Mouse (Mus musculus) MEL (cell line): ENCODE data around the gene Natd1. TPM values are rescaled to one million over a fixed set of nuclear protein-coding genes. Genes with fewer than 3 reads are reported as not detected.
A peak's percentile ranks its signal among the peaks of the same experiment; 100 is the strongest.

Experiments
- DNase-seq: peaks from one replicate; pipeline ENCODE4 v3.0.0; 2011; ENCODE audit warnings: low read depth, low spot score
- H3K27ac ChIP-seq: 2 replicates; pipeline ENCODE4 v1.5.1; 2012; ENCODE audit warnings: low read depth, mild to moderate bottlenecking, control low read depth, low read length, moderate library complexity; ENCODE audit not compliant: control insufficient read depth
- H3K27me3 ChIP-seq, 2 experiments: fragments of 150-350 bp in 1 of 2; sonication (generic) in 1 of 2; 2 replicates each; pipeline ENCODE4 v1.6.1; 2012; ENCODE audit warnings: low read length in 2 of 2, mild to moderate bottlenecking in 2 of 2, improper control_type of control experiment in 1 of 2, moderate library complexity in 1 of 2; ENCODE audit not compliant: insufficient read depth in 2 of 2, control insufficient read depth in 1 of 2
- H3K36me3 ChIP-seq, 2 experiments: 2 replicates each; pipeline ENCODE4 v1.6.1; 2012 to 2014; ENCODE audit warnings: low read length in 2 of 2, improper control_type of control experiment in 1 of 2, inconsistent platforms in 1 of 2, mild to moderate bottlenecking in 1 of 2; ENCODE audit not compliant: insufficient read depth in 2 of 2, control insufficient read depth in 1 of 2
- H3K4me1 ChIP-seq, 2 experiments: fragments of 150-350 bp in 1 of 2; sonication (generic) in 1 of 2; 2 replicates each; pipeline ENCODE4 v1.6.1; 2012; ENCODE audit warnings: low read length in 2 of 2, improper control_type of control experiment in 1 of 2, mild to moderate bottlenecking in 1 of 2; ENCODE audit not compliant: insufficient read depth in 2 of 2, control insufficient read depth in 1 of 2
- H3K4me3 ChIP-seq, 2 experiments: fragments of 150-350 bp in 1 of 2; sonication (generic) in 1 of 2; 2 replicates each; pipeline ENCODE4 v1.5.1; 2012; ENCODE audit warnings: low read depth in 2 of 2, low read length in 2 of 2, mild to moderate bottlenecking in 2 of 2, moderate library complexity in 2 of 2, control low read depth in 1 of 2, improper control_type of control experiment in 1 of 2; ENCODE audit not compliant: control insufficient read depth in 1 of 2, insufficient read depth in 1 of 2
- H3K79me2 ChIP-seq: 2 replicates; pipeline ENCODE4 v1.6.1; 2012; ENCODE audit warnings: mild to moderate bottlenecking, low read length, moderate library complexity; ENCODE audit not compliant: control insufficient read depth, poor library complexity, insufficient read depth
- H3K9ac ChIP-seq: 2 replicates; pipeline ENCODE4 v1.6.1; 2012; ENCODE audit warnings: low read depth, mild to moderate bottlenecking, control low read depth, low read length, moderate library complexity; ENCODE audit not compliant: control insufficient read depth, poor library complexity, severe bottlenecking
- H3K9me3 ChIP-seq: fragments of 150-350 bp; sonication (generic); replicated peaks from 2 replicates; pipeline ENCODE4 v1.6.1; 2012; ENCODE audit warnings: mild to moderate bottlenecking, low read length, improper control_type of control experiment, moderate library complexity; ENCODE audit not compliant: insufficient read depth
- BHLHE40 ChIP-seq: IDR thresholded peaks from 2 replicates; pipeline ENCODE4 v1.6.1; 2012; ENCODE audit warnings: low read depth, mild to moderate bottlenecking, inconsistent platforms, low read length, improper control_type of control experiment, borderline replicate concordance
- CHD1 ChIP-seq: IDR thresholded peaks from 2 replicates; pipeline ENCODE4 v1.6.1; 2012; ENCODE audit warnings: low read depth, mild to moderate bottlenecking, inconsistent platforms, low read length, improper control_type of control experiment
- CHD2 ChIP-seq: IDR thresholded peaks from 2 replicates; pipeline ENCODE4 v1.6.1; 2011; ENCODE audit warnings: low read length, improper control_type of control experiment
- GABPA ChIP-seq: IDR thresholded peaks from 2 replicates; pipeline ENCODE4 v1.6.1; 2012; ENCODE audit warnings: low read depth, mild to moderate bottlenecking, inconsistent platforms, low read length, improper control_type of control experiment, moderate library complexity
- MAX ChIP-seq: IDR thresholded peaks from 2 replicates; pipeline ENCODE4 v1.6.1; 2011; ENCODE audit warnings: low read length, improper control_type of control experiment
- MAZ ChIP-seq: IDR thresholded peaks from 2 replicates; pipeline ENCODE4 v1.6.1; 2012; ENCODE audit warnings: low read depth, mild to moderate bottlenecking, inconsistent platforms, low read length, improper control_type of control experiment
- MYB ChIP-seq: IDR thresholded peaks from 2 replicates; pipeline ENCODE4 v1.6.1; 2011; ENCODE audit warnings: mild to moderate bottlenecking, low read depth, low read length, improper control_type of control experiment
- MYC ChIP-seq: IDR thresholded peaks from 2 replicates; pipeline ENCODE4 v1.6.1; 2011; ENCODE audit warnings: low read depth, mild to moderate bottlenecking, low read length, improper control_type of control experiment, moderate library complexity
- NELFE ChIP-seq: IDR thresholded peaks from 2 replicates; pipeline ENCODE4 v1.6.1; 2011; ENCODE audit warnings: low read depth, low read length, improper control_type of control experiment
- POLR2A ChIP-seq, 2 experiments: IDR thresholded peaks; 2 replicates each; pipeline ENCODE4 v1.6.1; 2011 to 2012; ENCODE audit warnings: low read length in 2 of 2, mild to moderate bottlenecking in 2 of 2, control low read depth in 1 of 2, improper control_type of control experiment in 1 of 2, low read depth in 1 of 2, moderate library complexity in 1 of 2; ENCODE audit not compliant: control insufficient read depth in 1 of 2, insufficient read depth in 1 of 2, poor library complexity in 1 of 2
- POLR2AphosphoS2 ChIP-seq: IDR thresholded peaks from 2 replicates; pipeline ENCODE4 v1.6.1; 2011; ENCODE audit warnings: low read length, improper control_type of control experiment
- POLR2AphosphoS5 ChIP-seq: IDR thresholded peaks from 2 replicates; pipeline ENCODE4 v1.6.1; 2012; ENCODE audit warnings: low read depth, borderline replicate concordance, mild to moderate bottlenecking, inconsistent platforms, low read length, moderate library complexity, mixed read lengths
- SMC3 ChIP-seq: IDR thresholded peaks from 2 replicates; pipeline ENCODE4 v1.6.1; 2011; ENCODE audit warnings: low read depth, low read length, improper control_type of control experiment
- TBP ChIP-seq: IDR thresholded peaks from 2 replicates; pipeline ENCODE4 v1.8.0; 2011; ENCODE audit warnings: low read depth, low read length, improper control_type of control experiment
- USF2 ChIP-seq, 2 experiments: IDR thresholded peaks; 2 replicates each; pipeline ENCODE4 v1.6.1; 2011 to 2012; ENCODE audit warnings: improper control_type of control experiment in 2 of 2, low read length in 2 of 2, borderline replicate concordance in 1 of 2, inconsistent platforms in 1 of 2, low read depth in 1 of 2, mild to moderate bottlenecking in 1 of 2; ENCODE audit not compliant: insufficient read depth in 1 of 2
- ZMIZ1 ChIP-seq: IDR thresholded peaks from 2 replicates; pipeline ENCODE4 v1.6.1; 2012; ENCODE audit warnings: low read depth, mild to moderate bottlenecking, inconsistent platforms, low read length, improper control_type of control experiment, moderate library complexity
- polyA plus RNA-seq, 2 experiments: library from polyadenylated mRNA; stranded (reverse) in 1 of 2; unstranded in 1 of 2; fragments of >175 nt in 1 of 2; fragments of >200 nt in 1 of 2; gene quantifications; 2 replicates each; pipeline versions ENCODE4 v1.2.1 to v1.2.4; 2012; ENCODE audit warnings: low replicate concordance in 2 of 2, low read depth in 1 of 2; ENCODE audit not compliant: insufficient read length in 2 of 2, insufficient read depth in 1 of 2, missing spikeins in 1 of 2
- total RNA-seq: library from RNA; depleted of rRNA; stranded (reverse); fragments of 300-350 nt; gene quantifications from 2 replicates; pipeline ENCODE4 v1.2.3, GENCODE M21; 2012

Gene Natd1
- total and polyA plus RNA-seq, 3 experiments, result 3.0 to 10.9 TPM; not detected in 1

GRCm38 (mm10) chr11:60866021-60866420 lies 48.5 kb downstream of the Natd1 start:
- TF ChIP-seq POLR2A (IDR thresholded peaks at IDR 0.05; ENCODE audit: control insufficient read depth in 1 of 2, insufficient read depth in 1 of 2, low read depth in 1 of 2, low read length in 2 of 2, poor library complexity in 1 of 2) (peak in 1 of 2 experiments; percentile 38; a peak in 1 of 4 replicates), MYC (no peak), BHLHE40 (no peak)
- H3K36me3 ChIP-seq, result peaks cover 0 to 30% of the 10 kb centered on the region in 2 experiments; a peak in 2 of 4 replicates
- peaks cover 64% of the 10 kb centered on the region for H3K79me2 ChIP-seq
- no peak overlapping the region for H3K9ac ChIP-seq
- no peaks in the 10 kb centered on the region for H3K4me1 ChIP-seq
- H3K27ac ChIP-seq, result no peak overlapping the region
- no peaks in the 10 kb centered on the region for H3K27me3 ChIP-seq
- no peak for DNase-seq
- no peaks in the 10 kb centered on the region for H3K9me3 ChIP-seq
- H3K4me3 ChIP-seq, result no peak overlapping the region

GRCm38 (mm10) chr11:60864916-60865315 lies 49.6 kb downstream of the Natd1 start:
- Histone ChIP-seq H3K9ac (no peak overlapping the region), H3K27ac (no peak overlapping the region), H3K4me1 (no peaks in the 10 kb centered on the region), H3K36me3 (peaks cover 0 to 30% of the 10 kb centered on the region in 2 experiments; a peak in 2 of 4 replicates), H3K79me2 (peaks cover 54% of the 10 kb centered on the region), H3K4me3 (no peak overlapping the region), H3K9me3 (no peaks in the 10 kb centered on the region), H3K27me3 (no peaks in the 10 kb centered on the region)
- DNase-seq, result no peak
- TF ChIP-seq ZMIZ1 (peak; percentile 33; the same call in 1 of the 2 replicates), NELFE (no peak), POLR2AphosphoS5 (peak; percentile 34; the same call in 1 of the 2 replicates), MYB (no peak)

- Histone ChIP-seq H3K36me3 (peaks cover 0 to 29% of the 10 kb centered on the region in 2 experiments; a peak in 2 of 4 replicates), H3K4me3 (no peak overlapping the region)
- TF ChIP-seq POLR2AphosphoS2 (no peak; the same call in 1 of the 2 replicates), CHD2 (no peak), TBP (no peak), NELFE (no peak), USF2 (IDR thresholded peaks at IDR 0.05; ENCODE audit: borderline replicate concordance in 1 of 2, insufficient read depth in 1 of 2, low read depth in 1 of 2, low read length in 2 of 2) (no peak), SMC3 (no peak), GABPA (no peak), MAZ (no peak), CHD1 (no peak), ZMIZ1 (no peak), MAX (no peak)
- TF ChIP-seq, all 39 proteins: peak for 0
- DNase-seq, result no peak
- Histone ChIP-seq H3K9ac (no peak overlapping the region), H3K79me2 (peaks cover 46% of the 10 kb centered on the region), H3K27ac (no peak overlapping the region), H3K27me3 (no peaks in the 10 kb centered on the region), H3K9me3 (no peaks in the 10 kb centered on the region), H3K4me1 (no peaks in the 10 kb centered on the region)
These were observed 50.4 kb downstream of the Natd1 start for GRCm38 (mm10) chr11:60864166-60864565.
